Mouse (Mus musculus) left cerebral cortex, adult 11 months (tissue): Measurements from ENCODE around the gene Adam12.

Experiments
- DNase-seq: peaks from one replicate; pipeline ENCODE4 v3.0.0; 2022; ENCODE audit warnings: low spot score

The Adam12 gene

GRCm38 (mm10) chr7:134150305-134150704 lies 81.6 kb downstream of the Adam12 start:
- no peak for DNase-seq

GRCm38 (mm10) chr7:134149351-134149750 lies 82.6 kb downstream of the Adam12 start:
- DNase-seq: no peak

- DNase-seq: no peak
These were observed 84.4 kb downstream of the Adam12 start for GRCm38 (mm10) chr7:134147561-134147960.

GRCm38 (mm10) chr7:134146821-134147220 lies 85.1 kb downstream of the Adam12 start:
- no peak for DNase-seq

- no peak for DNase-seq
These were observed 87.8 kb downstream of the Adam12 start for GRCm38 (mm10) chr7:134144111-134144510.

GRCm38 (mm10) chr7:134139291-134139949 lies 92.5 kb downstream of the Adam12 start:
- no peak for DNase-seq

GRCm38 (mm10) chr7:134132323-134132722 lies 99.6 kb downstream of the Adam12 start:
- no peak for DNase-seq

- no peak for DNase-seq
These were observed 103.8 kb downstream of the Adam12 start for GRCm38 (mm10) chr7:134128087-134128522.

GRCm38 (mm10) chr7:134121397-134121796 lies 110.5 kb downstream of the Adam12 start:
- no peak for DNase-seq

- no peak for DNase-seq
These were observed 116.5 kb downstream of the Adam12 start for GRCm38 (mm10) chr7:134115438-134115837.

GRCm38 (mm10) chr7:134114311-134115188 lies 117.4 kb downstream of the Adam12 start:
- no peak for DNase-seq

GRCm38 (mm10) chr7:134113829-134114228 lies 118.1 kb downstream of the Adam12 start:
- DNase-seq: no peak

GRCm38 (mm10) chr7:134110116-134110515 lies 121.8 kb downstream of the Adam12 start:
- no peak for DNase-seq

- no peak for DNase-seq
These were observed 124.1 kb downstream of the Adam12 start for GRCm38 (mm10) chr7:134107849-134108248.

GRCm38 (mm10) chr7:134099010-134099409 lies 132.9 kb downstream of the Adam12 start:
- no peak for DNase-seq

- DNase-seq: no peak
These were observed 134.1 kb downstream of the Adam12 start for GRCm38 (mm10) chr7:134097861-134098260.

GRCm38 (mm10) chr7:134093871-134094270 lies 138.1 kb downstream of the Adam12 start:
- no peak for DNase-seq

GRCm38 (mm10) chr7:134090764-134091163 lies 141.2 kb downstream of the Adam12 start:
- DNase-seq: no peak

- DNase-seq: no peak
These were observed 141.7 kb downstream of the Adam12 start for GRCm38 (mm10) chr7:134090256-134090655.

GRCm38 (mm10) chr7:134088548-134089347 lies 143.2 kb downstream of the Adam12 start:
- no peak for DNase-seq

GRCm38 (mm10) chr7:134085396-134085795 lies 146.6 kb downstream of the Adam12 start:
- DNase-seq: no peak

GRCm38 (mm10) chr7:134084926-134085325 lies 147.0 kb downstream of the Adam12 start:
- DNase-seq: no peak
